Mouse (Mus musculus) lung, postnatal 0 days (tissue): ENCODE measurements around the gene Psmb9. TPM values are rescaled to one million over a fixed set of nuclear protein-coding genes. Genes with fewer than 3 reads are reported as not detected.
A peak's percentile ranks its signal among the peaks of the same experiment; 100 is the strongest.

ENCODE experiments used
- ATAC-seq: fragments of 200-750 bp; cut with Nextera tagmentation; 2 replicates; pipeline ENCODE4 v1.8.0; 2017; ENCODE audit warnings: moderate library complexity
- DNase-seq: peaks from one replicate; pipeline ENCODE4 v3.0.0-alpha.2; 2016; ENCODE audit warnings: low spot score
- H3K27ac ChIP-seq: fragments of 300-500 bp; sonication (generic); 2 replicates; pipeline ENCODE4 v1.5.1; 2014; ENCODE audit warnings: antibody characterized with exemption, mild to moderate bottlenecking, low read length, mixed read lengths
- H3K27me3 ChIP-seq: fragments of 300-500 bp; sonication (generic); replicated peaks from 2 replicates; pipeline ENCODE4 v1.6.1; 2014; ENCODE audit warnings: low read length, mixed read lengths; ENCODE audit not compliant: insufficient read depth
- H3K36me3 ChIP-seq: fragments of 300-500 bp; sonication (generic); 2 replicates; pipeline ENCODE4 v1.6.1; 2014; ENCODE audit warnings: low read length, mixed read lengths; ENCODE audit not compliant: insufficient read depth
- H3K4me1 ChIP-seq: fragments of 300-500 bp; sonication (generic); 2 replicates; pipeline ENCODE4 v1.6.1; 2014; ENCODE audit warnings: antibody characterized with exemption, low read depth, low read length, mixed read lengths; ENCODE audit not compliant: insufficient read depth
- H3K4me2 ChIP-seq: fragments of 300-500 bp; sonication (generic); replicated peaks from 2 replicates; pipeline ENCODE4 v1.6.1; 2014; ENCODE audit warnings: low read depth, mild to moderate bottlenecking, low read length, moderate library complexity, mixed read lengths
- H3K4me3 ChIP-seq: fragments of 300-500 bp; sonication (generic); 2 replicates; pipeline ENCODE4 v1.5.1; 2014; ENCODE audit warnings: low read depth, low read length
- H3K9ac ChIP-seq: fragments of 300-500 bp; sonication (generic); replicated peaks from 2 replicates; pipeline ENCODE4 v1.6.1; 2014; ENCODE audit warnings: low read depth, mild to moderate bottlenecking
- H3K9me3 ChIP-seq: fragments of 300-500 bp; sonication (generic); 2 replicates; pipeline ENCODE4 v1.6.1; 2016; ENCODE audit warnings: low read length, mixed read lengths
- CTCF ChIP-seq: IDR thresholded peaks from 2 replicates; pipeline ENCODE4 v1.5.1; 2016; ENCODE audit warnings: antibody characterized with exemption, mild to moderate bottlenecking
- EP300 ChIP-seq: IDR thresholded peaks from 2 replicates; pipeline ENCODE4 v1.6.1; 2016; ENCODE audit warnings: antibody characterized with exemption, mild to moderate bottlenecking, control low read depth
- WGBS: fragments of 180-500 bp; shearing (Covaris S2); extraction: QIAGEN DNeasy Blood & Tissue Kit; methylation state at CpG from one replicate; pipeline ENCODE4 v1.1.7; 2014; 5-methylcytosine and 5-hydroxymethylcytosine counted together
- polyA plus RNA-seq: library from polyadenylated mRNA; unstranded; fragments of >200 nt; fragmentation: Nextera tagmentation; extraction: Ambion mirVana; gene quantifications from 2 replicates; pipeline ENCODE4 v1.2.1, GENCODE M21; 2015

The Psmb9 gene
- polyA plus RNA-seq, 1 experiment from 2014 or later: 16.4 TPM

GRCm38 (mm10) chr17:34217216-34217928 lies 29.8 kb upstream of the Psmb9 start:
- no peaks in the 10 kb centered on the region for H3K9me3 ChIP-seq
- no peak for ATAC-seq
- no peaks in the 10 kb centered on the region for H3K4me1 ChIP-seq
- H3K4me2 ChIP-seq: no peak overlapping the region
- 84% methylated on average over 8 of the region's 8 CpGs for whole genome bisulfite sequencing
- H3K9ac ChIP-seq: no peak overlapping the region
- DNase-seq: no peak
- H3K4me3 ChIP-seq: no peak overlapping the region
- H3K27ac ChIP-seq: no peak overlapping the region
- H3K27me3 ChIP-seq: 0 out of 2 replicates have a peak, but pooled peaks cover 2% of the 10 kb centered on the region
- TF ChIP-seq CTCF (no peak), EP300 (no peak)
- H3K36me3 ChIP-seq: no peaks in the 10 kb centered on the region

GRCm38 (mm10) chr17:34215176-34215575 lies 27.6 kb upstream of the Psmb9 start:
- Histone ChIP-seq H3K4me1 (no peaks in the 10 kb centered on the region), H3K9ac (no peak overlapping the region), H3K9me3 (no peaks in the 10 kb centered on the region), H3K36me3 (0 out of 2 replicates have a peak, but pooled peaks cover 3% of the 10 kb centered on the region), H3K4me2 (no peak overlapping the region), H3K27me3 (0 out of 2 replicates have a peak, but pooled peaks cover 2% of the 10 kb centered on the region), H3K27ac (no peak overlapping the region), H3K4me3 (no peak overlapping the region)
- ATAC-seq (no peak), DNase-seq (no peak)
- TF ChIP-seq EP300 (no peak), CTCF (no peak)
- WGBS: 87% methylated on average over 12 of the region's 12 CpGs

- no peak overlapping the region for H3K27ac ChIP-seq
- TF ChIP-seq CTCF: no peak
- TF ChIP-seq EP300: no peak
- H3K4me3 ChIP-seq: no peak overlapping the region
- WGBS: 48% methylated on average over 21 of the region's 21 CpGs
- DNase-seq: no peak
- H3K9me3 ChIP-seq: no peaks in the 10 kb centered on the region
- ATAC-seq: no peak
- H3K36me3 ChIP-seq: 0 out of 2 replicates have a peak, but pooled peaks cover 3% of the 10 kb centered on the region
- 0 out of 2 replicates have a peak, but pooled peaks cover 2% of the 10 kb centered on the region for H3K27me3 ChIP-seq
- no peak overlapping the region for H3K4me2 ChIP-seq
- H3K9ac ChIP-seq: no peak overlapping the region
- no peaks in the 10 kb centered on the region for H3K4me1 ChIP-seq
Observed at GRCm38 (mm10) chr17:34213936-34214335, 26.4 kb upstream of the Psmb9 start.

- ATAC-seq: no peak
- Histone ChIP-seq H3K4me3 (no peak overlapping the region), H3K9me3 (no peaks in the 10 kb centered on the region), H3K27me3 (0 out of 2 replicates have a peak, but pooled peaks cover 2% of the 10 kb centered on the region), H3K4me2 (no peak overlapping the region), H3K27ac (no peak overlapping the region), H3K9ac (no peak overlapping the region), H3K4me1 (no peaks in the 10 kb centered on the region), H3K36me3 (0 out of 2 replicates have a peak, but pooled peaks cover 3% of the 10 kb centered on the region)
- no peak for DNase-seq
- TF ChIP-seq EP300 (no peak), CTCF (no peak)
- 24% methylated on average over 23 of the region's 23 CpGs for WGBS
Observed at GRCm38 (mm10) chr17:34211746-34212365, 24.3 kb upstream of the Psmb9 start.

GRCm38 (mm10) chr17:34210599-34210998 lies 23.0 kb upstream of the Psmb9 start:
- Histone ChIP-seq H3K4me2 (no peak overlapping the region), H3K27me3 (0 out of 2 replicates have a peak, but pooled peaks cover 2% of the 10 kb centered on the region)
- WGBS: 46% methylated on average over 3 of the region's 3 CpGs

GRCm38 (mm10) chr17:34209680-34210079 lies 22.1 kb upstream of the Psmb9 start:
- H3K9ac ChIP-seq: no peak overlapping the region
- TF ChIP-seq EP300 (no peak), CTCF (peak; percentile 52)
- no peaks in the 10 kb centered on the region for H3K4me1 ChIP-seq
- H3K9me3 ChIP-seq: no peaks in the 10 kb centered on the region
- no peak for DNase-seq
- no peak overlapping the region for H3K27ac ChIP-seq
- WGBS: 41% methylated on average over 3 of the region's 3 CpGs
- 0 out of 2 replicates have a peak, but pooled peaks cover 3% of the 10 kb centered on the region for H3K36me3 ChIP-seq
- 0 out of 2 replicates have a peak, but pooled peaks cover 2% of the 10 kb centered on the region for H3K27me3 ChIP-seq
- no peak overlapping the region for H3K4me3 ChIP-seq
- no peak for ATAC-seq
- H3K4me2 ChIP-seq: no peak overlapping the region

More at GRCm38 (mm10) chr17:34210599-34210998, 23.0 kb upstream of the Psmb9 start:
- 0 out of 2 replicates have a peak, but pooled peaks cover 3% of the 10 kb centered on the region for H3K36me3 ChIP-seq
- no peaks in the 10 kb centered on the region for H3K4me1 ChIP-seq
- no peak overlapping the region for H3K27ac ChIP-seq
- no peak for TF ChIP-seq EP300
- TF ChIP-seq CTCF: no peak
- DNase-seq: no peak
- H3K9ac ChIP-seq: no peak overlapping the region
- H3K9me3 ChIP-seq: no peaks in the 10 kb centered on the region
- ATAC-seq: no peak
- no peak overlapping the region for H3K4me3 ChIP-seq
